Comparison of ENCODE assay signal across 8 mouse cellular contexts in the genomic region with DNA sequence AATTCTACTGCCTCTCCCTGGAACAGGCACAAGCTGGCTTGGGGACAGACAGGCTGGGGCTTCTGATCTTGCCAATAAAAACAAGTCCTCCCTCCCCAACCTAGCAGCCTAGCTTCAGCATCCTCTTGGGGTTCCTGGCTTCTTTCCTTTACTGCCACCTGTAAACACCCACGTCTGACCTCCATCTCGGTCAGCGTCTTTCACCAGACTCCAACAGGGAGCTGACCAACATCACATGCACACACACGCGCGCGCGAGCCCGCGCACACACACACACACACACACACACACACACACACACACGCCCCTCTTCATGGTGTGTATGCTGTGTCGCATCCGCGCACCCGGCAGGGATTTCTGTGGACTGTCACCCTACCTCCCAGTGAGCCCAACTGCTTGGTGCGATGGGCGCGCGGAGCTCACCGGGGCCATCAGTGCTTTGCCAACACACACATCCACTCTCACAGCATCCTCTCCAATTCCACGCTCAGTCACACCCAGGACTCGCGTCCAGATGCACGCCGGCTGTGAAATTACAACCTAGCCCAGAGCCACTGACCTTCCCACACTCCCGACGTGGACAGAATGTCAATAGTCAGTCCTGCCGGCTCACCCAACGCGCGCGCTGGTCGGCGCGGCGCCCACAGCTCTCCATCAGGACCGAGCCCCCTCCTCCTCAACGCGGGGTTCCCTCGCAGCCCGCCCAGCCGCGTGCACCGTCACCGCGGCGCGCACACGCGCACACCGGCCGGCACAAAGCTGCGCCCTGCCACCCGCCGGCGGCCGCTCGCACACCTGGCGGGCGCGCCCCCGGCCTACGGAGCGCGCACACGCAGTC. TPM values are rescaled to one million over a fixed set of nuclear protein-coding genes. Genes with fewer than 3 reads are reported as not detected.
DNase-seq lines count a peak whose midpoint lies in the region; ATAC-seq and TF ChIP-seq lines count a peak whose summit lies in the region.

No protein-coding gene starts in this region.

- ATAC-seq in intestine, postnatal 0 days: 0 out of 2 replicates have a peak, but pooled peaks have one; percentile 2
- peak; percentile 90 for ATAC-seq in midbrain, embryonic 16.5 days

- H3K4me1 ChIP-seq in embryonic facial prominence, embryonic 10.5 days: peaks cover 11% of the 10 kb centered on the region
- no peaks in the 10 kb centered on the region for H3K4me1 ChIP-seq in intestine, postnatal 0 days (replicated peaks; ENCODE audit: control insufficient read depth, insufficient read depth, low read length)
- peaks cover 17% of the 10 kb centered on the region; the same call in 1 of the 2 replicates for H3K4me1 ChIP-seq in midbrain, embryonic 16.5 days (ENCODE audit: control insufficient read depth, insufficient read depth, low read length)

- WGBS in embryonic facial prominence, embryonic 10.5 days: 4% methylated on average over 66 of the region's 66 CpGs
- WGBS in intestine, postnatal 0 days: 2% methylated on average over 66 of the region's 66 CpGs
- WGBS in midbrain, embryonic 16.5 days: under 1% methylated on average over 66 of the region's 66 CpGs

- H3K9me3 ChIP-seq in embryonic facial prominence, embryonic 10.5 days: no peaks in the 10 kb centered on the region
- H3K9me3 ChIP-seq in intestine, postnatal 0 days (ENCODE audit: control insufficient read depth): no peaks in the 10 kb centered on the region
- H3K9me3 ChIP-seq in midbrain, embryonic 16.5 days (replicated peaks; ENCODE audit: control insufficient read depth, low read length, poor library complexity, severe bottlenecking): no peaks in the 10 kb centered on the region

- H3K4me2 ChIP-seq in intestine, postnatal 0 days (replicated peaks; ENCODE audit: low read depth): peak overlapping the region; percentile 66
- peak overlapping the region; percentile 71 for H3K4me2 ChIP-seq in midbrain, embryonic 16.5 days (ENCODE audit: low read length)

- peak overlapping the region; percentile 69 for H3K4me3 ChIP-seq in layer of hippocampus, adult 2 months
- H3K4me3 ChIP-seq in embryonic facial prominence, embryonic 10.5 days: peak overlapping the region; percentile 59
- peak overlapping the region; percentile 35 for H3K4me3 ChIP-seq in intestine, postnatal 0 days (ENCODE audit: low read depth, low read length)
- H3K4me3 ChIP-seq in midbrain, embryonic 16.5 days (ENCODE audit: low read depth, low read length): peak overlapping the region; percentile 65

- peak; percentile 24 to 55 for DNase-seq in layer of hippocampus, adult 2 months (ENCODE audit: low spot score in 2 of 2)
- DNase-seq in layer of hippocampus, adult 11-12 months (ENCODE audit: low spot score): no peak
- peak; percentile 37 for DNase-seq in embryonic facial prominence, embryonic 10.5 days (ENCODE audit: low spot score)
- no peak for DNase-seq in adrenal gland, adult 8-10 months
- DNase-seq in adrenal gland, adult 2 months: no peak
- DNase-seq in lung, postnatal 36 days: no peak

- peak overlapping the region; percentile 86 for H3K27ac ChIP-seq in layer of hippocampus, adult 2 months
- H3K27ac ChIP-seq in embryonic facial prominence, embryonic 10.5 days (replicated peaks): no peak overlapping the region
- no peak overlapping the region for H3K27ac ChIP-seq in intestine, postnatal 0 days (ENCODE audit: low read depth, low read length)
- peak overlapping the region; percentile 90 for H3K27ac ChIP-seq in midbrain, embryonic 16.5 days (ENCODE audit: low read length)

- no peaks in the 10 kb centered on the region for H3K36me3 ChIP-seq in embryonic facial prominence, embryonic 10.5 days (replicated peaks)
- no peaks in the 10 kb centered on the region for H3K36me3 ChIP-seq in intestine, postnatal 0 days (ENCODE audit: control insufficient read depth, insufficient read depth)
- H3K36me3 ChIP-seq in midbrain, embryonic 16.5 days (ENCODE audit: control insufficient read depth, insufficient read depth, low read length): no peaks in the 10 kb centered on the region

- TF ChIP-seq CTCF in layer of hippocampus, adult 2 months (conservative IDR thresholded peaks at IDR 0.05): no peak
- TF ChIP-seq CTCF in intestine, postnatal 0 days (IDR thresholded peaks at IDR 0.05; ENCODE audit: low read depth): no peak

- H3K27me3 ChIP-seq in embryonic facial prominence, embryonic 10.5 days (replicated peaks; ENCODE audit: low read depth, poor library complexity, severe bottlenecking): peaks cover 73% of the 10 kb centered on the region
- H3K27me3 ChIP-seq in intestine, postnatal 0 days (replicated peaks; ENCODE audit: control insufficient read depth, insufficient read depth, low read length): peaks cover 59% of the 10 kb centered on the region
- no peaks in the 10 kb centered on the region; the same call in 1 of the 2 replicates for H3K27me3 ChIP-seq in midbrain, embryonic 16.5 days (ENCODE audit: control insufficient read depth, insufficient read depth, low read depth, low read length)

- no peak overlapping the region for H3K9ac ChIP-seq in intestine, postnatal 0 days (ENCODE audit: low read depth, low read length)
- peak overlapping the region; percentile 81 for H3K9ac ChIP-seq in midbrain, embryonic 16.5 days (ENCODE audit: low read depth, low read length)

RNA-seq across cellular contexts. Expression of a gene that starts 21.1 kb away (rescaled TPM):
- total RNA-seq in layer of hippocampus, adult 2 months (2021): 100 to 1,000 TPM; 129 to 135 TPM
- 1.2 and 1.9 TPM in 2 replicates for polyA plus RNA-seq in embryonic facial prominence, embryonic 10.5 days (2016; fragmentation: Nextera tagmentation; extraction: Ambion mirVana)
- 7.9 and 9.2 TPM in 2 replicates for polyA plus RNA-seq in intestine, postnatal 0 days (2015; fragmentation: Nextera tagmentation; extraction: Ambion mirVana)
- 17.1 and 18.3 TPM in 2 replicates for polyA plus RNA-seq in midbrain, embryonic 16.5 days (2015; fragmentation: Nextera tagmentation; extraction: Ambion mirVana)
- total RNA-seq in adrenal gland, adult 8-10 months (2022): 10 to 100 TPM in 2 of 4 experiments, 1 to 10 TPM in 2; 8.2 to 19.6 (median 12.7) TPM
- total RNA-seq in adrenal gland, adult 2 months (2021): 10 to 100 TPM in 1 of 2 experiments, 1 to 10 TPM in 1; 6.1 to 12.9 TPM
- 4.8 and 5.1 TPM in 2 replicates for polyA plus RNA-seq in adrenal gland, adult 2 months (2012; rRNA removed)

RNA-seq across cellular contexts. Expression of a gene that starts 29.8 kb away (rescaled TPM):
- 10 to 100 TPM; 21.5 to 23.9 TPM for total RNA-seq in layer of hippocampus, adult 2 months (2021)
- polyA plus RNA-seq in embryonic facial prominence, embryonic 10.5 days (2016; fragmentation: Nextera tagmentation; extraction: Ambion mirVana): 0.52 and 0.69 TPM in 2 replicates
- polyA plus RNA-seq in intestine, postnatal 0 days (2015; fragmentation: Nextera tagmentation; extraction: Ambion mirVana): 0.25 and 0.35 TPM in 2 replicates
- polyA plus RNA-seq in midbrain, embryonic 16.5 days (2015; fragmentation: Nextera tagmentation; extraction: Ambion mirVana): 2.6 and 3.3 TPM in 2 replicates
- total RNA-seq in adrenal gland, adult 8-10 months (2022): 1 to 10 TPM; 3.9 to 7.0 (median 4.5) TPM
- total RNA-seq in adrenal gland, adult 2 months (2021): 1 to 10 TPM; 2.0 to 3.6 TPM
- polyA plus RNA-seq in adrenal gland, adult 2 months (2012; rRNA removed): 2.4 and 4.0 TPM in 2 replicates

RNA-seq across cellular contexts. Expression of a gene that starts 59.7 kb away (rescaled TPM):
- 10 to 100 TPM; 71.2 to 74.0 TPM for total RNA-seq in layer of hippocampus, adult 2 months (2021)
- polyA plus RNA-seq in embryonic facial prominence, embryonic 10.5 days (2016; fragmentation: Nextera tagmentation; extraction: Ambion mirVana): 29.0 and 32.3 TPM in 2 replicates
- 21.4 and 23.1 TPM in 2 replicates for polyA plus RNA-seq in intestine, postnatal 0 days (2015; fragmentation: Nextera tagmentation; extraction: Ambion mirVana)
- polyA plus RNA-seq in midbrain, embryonic 16.5 days (2015; fragmentation: Nextera tagmentation; extraction: Ambion mirVana): 16.4 and 18.1 TPM in 2 replicates
- 100 to 1,000 TPM; 198 to 241 (median 220) TPM for total RNA-seq in adrenal gland, adult 8-10 months (2022)
- 100 to 1,000 TPM; 190 to 247 TPM for total RNA-seq in adrenal gland, adult 2 months (2021)
- polyA plus RNA-seq in adrenal gland, adult 2 months (2012; rRNA removed): 134 and 163 TPM in 2 replicates

Comparison
In these comparisons a context has a peak if more than half of its experiments do, and no peak if none do; other contexts are left out.
1. DNase-seq: peak in layer of hippocampus, adult 2 months (2 of 2) and embryonic facial prominence, embryonic 10.5 days (single experiment); none in layer of hippocampus, adult 11-12 months (single experiment), adrenal gland, adult 8-10 months (single experiment), adrenal gland, adult 2 months (single experiment) and lung, postnatal 36 days (single experiment).
2. H3K27ac ChIP-seq: peak in layer of hippocampus, adult 2 months (single experiment) and midbrain, embryonic 16.5 days (single experiment); none in embryonic facial prominence, embryonic 10.5 days (single experiment) and intestine, postnatal 0 days (single experiment).
3. Peak in every context shown above with its lines, with median percentiles within 50 percentile points of each other: H3K4me3 ChIP-seq.